Mouse (Mus musculus) E14TG2a.4 (cell line): ENCODE measurements around the gene Igfbp2.

Experiments
- H3K27me3 ChIP-seq: 2 replicates; pipeline ENCODE4 v1.6.1; 2014; ENCODE audit warnings: low read length, control low read depth; ENCODE audit not compliant: insufficient read depth
- H3K36me3 ChIP-seq: 2 replicates; pipeline ENCODE4 v1.6.1; 2014; ENCODE audit warnings: low read length, control low read depth; ENCODE audit not compliant: insufficient read depth
- H3K4me1 ChIP-seq: replicated peaks from 2 replicates; pipeline ENCODE4 v1.6.1; 2014; ENCODE audit warnings: low read depth, low read length, control low read depth
- H3K4me3 ChIP-seq: replicated peaks from 2 replicates; pipeline ENCODE4 v1.5.1; 2014; ENCODE audit warnings: mild to moderate bottlenecking, low read length
- H3K9me3 ChIP-seq: 2 replicates; pipeline ENCODE4 v1.6.1; 2014; ENCODE audit warnings: low read length, control low read depth
- CTCF ChIP-seq: conservative IDR thresholded peaks from 2 replicates; pipeline ENCODE4 v1.5.1; 2014; ENCODE audit warnings: low read length
- NANOG ChIP-seq: IDR thresholded peaks from 2 replicates; pipeline ENCODE4 v1.6.1; 2014; ENCODE audit warnings: borderline replicate concordance, low read length, mixed read lengths
- POU5F1 ChIP-seq: IDR thresholded peaks from 2 replicates; pipeline ENCODE4 v1.6.1; 2014; ENCODE audit warnings: low read length, borderline replicate concordance

Igfbp2 gene

GRCm38 (mm10) chr1:72868429-72869215 lies 44.3 kb downstream of the Igfbp2 start:
- Histone ChIP-seq H3K9me3 (no peaks in the 10 kb centered on the region), H3K4me3 (no peak overlapping the region), H3K27me3 (peaks cover 51% of the 10 kb centered on the region), H3K4me1 (peaks cover 54% of the 10 kb centered on the region), H3K36me3 (no peaks in the 10 kb centered on the region)
- no peak for TF ChIP-seq POU5F1
- TF ChIP-seq CTCF = no peak
- TF ChIP-seq NANOG = no peak

- Histone ChIP-seq H3K36me3 (no peaks in the 10 kb centered on the region), H3K4me1 (peaks cover 61% of the 10 kb centered on the region), H3K9me3 (no peaks in the 10 kb centered on the region), H3K4me3 (no peak overlapping the region), H3K27me3 (peaks cover 51% of the 10 kb centered on the region)
- TF ChIP-seq NANOG = no peak
- no peak for TF ChIP-seq CTCF
- no peak for TF ChIP-seq POU5F1
These were observed 45.0 kb downstream of the Igfbp2 start for GRCm38 (mm10) chr1:72869275-72869674.

GRCm38 (mm10) chr1:72869681-72870614 lies 45.6 kb downstream of the Igfbp2 start:
- H3K4me3 ChIP-seq = peak overlapping the region; percentile 76
- H3K9me3 ChIP-seq = no peaks in the 10 kb centered on the region
- TF ChIP-seq CTCF (no peak), POU5F1 (no peak), NANOG (no peak)
- peaks cover 65% of the 10 kb centered on the region for H3K4me1 ChIP-seq
- no peaks in the 10 kb centered on the region for H3K36me3 ChIP-seq
- H3K27me3 ChIP-seq = peaks cover 55% of the 10 kb centered on the region

GRCm38 (mm10) chr1:72870615-72871336 lies 46.5 kb downstream of the Igfbp2 start:
- Histone ChIP-seq H3K9me3 (no peaks in the 10 kb centered on the region), H3K27me3 (peaks cover 63% of the 10 kb centered on the region), H3K4me1 (peaks cover 63% of the 10 kb centered on the region), H3K36me3 (no peaks in the 10 kb centered on the region), H3K4me3 (peak overlapping the region; percentile 76)
- TF ChIP-seq CTCF = no peak
- TF ChIP-seq POU5F1 = no peak
- TF ChIP-seq NANOG = no peak

GRCm38 (mm10) chr1:72871337-72871696 lies 47.0 kb downstream of the Igfbp2 start:
- Histone ChIP-seq H3K9me3 (no peaks in the 10 kb centered on the region), H3K36me3 (no peaks in the 10 kb centered on the region), H3K4me3 (peak overlapping the region; percentile 76), H3K4me1 (peaks cover 63% of the 10 kb centered on the region), H3K27me3 (peaks cover 69% of the 10 kb centered on the region)
- no peak for TF ChIP-seq POU5F1
- TF ChIP-seq NANOG = no peak
- no peak for TF ChIP-seq CTCF

- H3K36me3 ChIP-seq = no peaks in the 10 kb centered on the region
- H3K27me3 ChIP-seq = peaks cover 74% of the 10 kb centered on the region
- TF ChIP-seq CTCF (no peak), NANOG (no peak), POU5F1 (no peak)
- H3K4me3 ChIP-seq = peak overlapping the region; percentile 76
- H3K4me1 ChIP-seq = peaks cover 63% of the 10 kb centered on the region
- H3K9me3 ChIP-seq = no peaks in the 10 kb centered on the region
These were observed 47.6 kb downstream of the Igfbp2 start for GRCm38 (mm10) chr1:72871697-72872411.

- Histone ChIP-seq H3K36me3 (no peaks in the 10 kb centered on the region), H3K4me1 (peaks cover 60% of the 10 kb centered on the region), H3K4me3 (peak overlapping the region; percentile 81), H3K9me3 (no peaks in the 10 kb centered on the region), H3K27me3 (peaks cover 81% of the 10 kb centered on the region)
- TF ChIP-seq NANOG (no peak), POU5F1 (no peak), CTCF (no peak)
These were observed 48.2 kb downstream of the Igfbp2 start for GRCm38 (mm10) chr1:72872521-72872920.
